Mouse (Mus musculus) left cerebral cortex, adult 8-10 months (tissue): ENCODE measurements at regions not wholly inside any gene's neighbourhood (a gene's known extent, or its start where the extent isn't known, plus 50 kb on each side); places are given as distances from the start of the nearest gene placed in this dataset.

Experiments
- DNase-seq, 2 experiments: peaks; one replicate each; pipeline ENCODE4 v3.0.0; 2022; ENCODE audit warnings: low spot score in 2 of 2

GRCm38 (mm10) chr4:153019211-153019610 is 463.4 kb downstream of the Ajap1 start:
- DNase-seq: no peak

GRCm38 (mm10) chr4:153018138-153018921 is 464.3 kb downstream of the Ajap1 start:
- peak; percentile 13 to 66 for DNase-seq

- DNase-seq: no peak
These were observed 464.8 kb downstream of the Ajap1 start for GRCm38 (mm10) chr4:153017816-153018137.

- DNase-seq: no peak
These were observed 479.3 kb downstream of the Ajap1 start for GRCm38 (mm10) chr4:153003338-153003737.

- DNase-seq: peak in 1 of 2 experiments; percentile 33
These were observed 480.1 kb downstream of the Ajap1 start for GRCm38 (mm10) chr4:153002516-153002915.

GRCm38 (mm10) chr4:153001761-153002160 is 480.9 kb downstream of the Ajap1 start:
- no peak for DNase-seq

- no peak for DNase-seq
These were observed 483.1 kb downstream of the Ajap1 start for GRCm38 (mm10) chr4:152999526-152999925.

GRCm38 (mm10) chr4:152997251-152997650 is 485.4 kb downstream of the Ajap1 start:
- DNase-seq: no peak

- no peak for DNase-seq
These were observed 486.0 kb downstream of the Ajap1 start for GRCm38 (mm10) chr4:152996641-152997040.

- no peak for DNase-seq
These were observed 487.5 kb downstream of the Ajap1 start for GRCm38 (mm10) chr4:152995052-152995595.

GRCm38 (mm10) chr4:152994206-152994605 is 488.4 kb downstream of the Ajap1 start:
- no peak for DNase-seq

GRCm38 (mm10) chr4:152990266-152990665 is 492.3 kb downstream of the Ajap1 start:
- DNase-seq: no peak

- peak in 1 of 2 experiments; percentile 18 for DNase-seq
These were observed 494.9 kb downstream of the Ajap1 start for GRCm38 (mm10) chr4:152987726-152988125.

GRCm38 (mm10) chr4:152975012-152975675 is 497.5 kb upstream of the Kcnab2 start:
- no peak for DNase-seq

- DNase-seq: no peak
These were observed 485.3 kb upstream of the Kcnab2 start for GRCm38 (mm10) chr4:152963001-152963400.

- DNase-seq: no peak
These were observed 484.5 kb upstream of the Kcnab2 start for GRCm38 (mm10) chr4:152962165-152962564.

- no peak for DNase-seq
These were observed 484.0 kb upstream of the Kcnab2 start for GRCm38 (mm10) chr4:152961677-152962076.

GRCm38 (mm10) chr4:152959627-152960230 is 482.1 kb upstream of the Kcnab2 start:
- peak; percentile 28 to 56 for DNase-seq

GRCm38 (mm10) chr4:152953237-152953974 is 475.7 kb upstream of the Kcnab2 start:
- DNase-seq: no peak

GRCm38 (mm10) chr4:152948956-152949355 is 471.3 kb upstream of the Kcnab2 start:
- DNase-seq: no peak

- DNase-seq: no peak
These were observed 463.5 kb upstream of the Kcnab2 start for GRCm38 (mm10) chr4:152941159-152941558.

- no peak for DNase-seq
These were observed 458.9 kb upstream of the Kcnab2 start for GRCm38 (mm10) chr4:152936614-152937013.
